Mouse (Mus musculus) brain, adult 10 weeks (tissue): ENCODE measurements around the gene Tmem143. TPM values are rescaled to one million over a fixed set of nuclear protein-coding genes. Genes with fewer than 3 reads are reported as not detected.

Source experiments
- polyA plus RNA-seq: library from polyadenylated mRNA; stranded (reverse); fragments of 350-450 nt; fragmentation: Illumina TruSeq; extraction: RNeasy Lipid Tissue Mini Kit (QIAGEN cat#74804); gene quantifications from one replicate; pipeline ENCODE4 v1.2.3, GENCODE M21; 2015; ENCODE audit warnings: low read depth, low replicate concordance

The Tmem143 gene
- 23.1 TPM for polyA plus RNA-seq

DNA sequence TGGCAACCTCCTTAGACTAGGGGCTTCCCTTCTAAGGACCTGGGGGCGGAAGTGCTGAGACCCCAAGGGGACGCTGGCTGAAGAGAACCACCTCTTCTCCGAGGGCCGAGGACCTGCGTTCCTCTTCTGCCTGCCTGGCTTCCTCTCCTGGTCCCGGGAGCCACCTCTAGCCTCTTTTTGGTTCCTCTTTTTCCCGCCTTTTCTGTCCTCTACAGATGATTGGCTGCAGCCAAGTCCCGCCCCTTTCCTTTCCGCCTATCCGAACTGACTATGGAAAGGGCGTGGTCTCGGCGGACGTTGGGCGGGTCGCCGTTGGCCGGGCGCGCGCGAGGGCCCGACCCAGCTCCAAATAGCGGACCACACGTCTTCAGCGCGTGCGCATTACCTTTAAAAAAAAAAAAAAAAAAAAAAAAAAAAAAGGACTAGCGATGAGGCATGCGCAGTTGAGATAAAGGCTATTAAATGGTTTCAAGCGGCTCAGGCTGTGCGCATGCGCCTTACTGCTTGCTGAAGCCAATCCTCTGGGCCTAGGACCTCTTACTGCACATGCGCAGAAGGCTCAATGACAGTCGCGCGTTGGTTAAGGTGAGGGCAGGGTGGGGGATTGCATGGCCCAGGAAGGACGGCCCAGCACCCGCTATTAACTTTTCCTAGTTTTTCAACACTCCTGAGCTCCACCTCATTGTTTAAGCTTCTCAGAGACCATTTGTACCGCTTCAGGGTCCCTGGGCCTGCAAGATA lies at the start of gene Tmem143, which contains the start of gene Syngr4:
Gene Tmem143 (plus strand): TSS at position 425 of the 741 bp plus-strand sequence.
Gene Syngr4 (minus strand): TSS at position 198 of the 741 bp plus-strand sequence.

GRCm38 (mm10) chr7:45872624-45873023 lies 24.1 kb upstream of the Tmem143 start, which contains the start of gene Kdelr1:
Gene Kdelr1 (plus strand): TSS chr7:45872772.

DNA sequence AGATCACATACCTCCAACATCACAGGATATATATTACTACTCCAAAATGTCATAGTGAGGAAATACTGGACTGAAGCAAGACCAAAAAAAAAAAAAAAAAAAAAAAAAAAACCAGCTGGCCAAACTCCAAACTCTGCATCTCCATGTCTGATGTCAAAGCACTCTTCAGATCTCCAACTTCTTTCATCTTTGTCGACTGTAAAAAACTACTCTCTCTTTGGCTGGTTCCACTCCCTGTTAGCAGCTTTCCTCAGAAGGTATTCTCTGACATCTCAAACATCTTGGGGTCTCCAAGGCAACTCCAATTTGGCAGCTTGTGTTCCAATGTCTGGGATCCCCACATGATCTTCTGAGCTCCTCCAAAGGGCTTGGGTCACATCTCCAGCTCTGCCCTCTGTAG lies 18.5 kb upstream of the Tmem143 start, which contains the start of gene Grin2d:
Gene Grin2d (minus strand): TSS at position 101 of the 400 bp plus-strand sequence.

DNA sequence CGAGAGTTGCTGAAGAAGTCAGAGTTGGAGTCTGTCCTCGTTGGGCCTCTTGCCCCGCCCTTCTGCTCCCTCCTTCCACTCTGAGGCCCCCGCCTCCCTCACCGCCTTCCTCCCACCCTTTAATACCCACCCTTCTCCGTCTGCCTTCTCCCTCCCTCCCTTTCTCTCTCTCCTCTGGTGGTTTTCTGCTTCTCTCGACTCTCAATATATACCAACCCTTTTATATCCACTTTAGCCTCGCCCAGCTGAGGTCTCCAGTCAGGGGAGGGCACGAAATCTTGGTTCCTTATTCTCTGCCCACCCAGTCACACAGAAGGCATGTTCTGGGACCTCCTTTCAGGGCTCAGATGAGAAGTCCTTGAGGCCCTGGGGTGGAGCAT lies 24.5 kb downstream of the Tmem143 start, which contains the start of gene Emp3:
Gene Emp3 (minus strand): TSS at position 163 of the 380 bp plus-strand sequence.

DNA sequence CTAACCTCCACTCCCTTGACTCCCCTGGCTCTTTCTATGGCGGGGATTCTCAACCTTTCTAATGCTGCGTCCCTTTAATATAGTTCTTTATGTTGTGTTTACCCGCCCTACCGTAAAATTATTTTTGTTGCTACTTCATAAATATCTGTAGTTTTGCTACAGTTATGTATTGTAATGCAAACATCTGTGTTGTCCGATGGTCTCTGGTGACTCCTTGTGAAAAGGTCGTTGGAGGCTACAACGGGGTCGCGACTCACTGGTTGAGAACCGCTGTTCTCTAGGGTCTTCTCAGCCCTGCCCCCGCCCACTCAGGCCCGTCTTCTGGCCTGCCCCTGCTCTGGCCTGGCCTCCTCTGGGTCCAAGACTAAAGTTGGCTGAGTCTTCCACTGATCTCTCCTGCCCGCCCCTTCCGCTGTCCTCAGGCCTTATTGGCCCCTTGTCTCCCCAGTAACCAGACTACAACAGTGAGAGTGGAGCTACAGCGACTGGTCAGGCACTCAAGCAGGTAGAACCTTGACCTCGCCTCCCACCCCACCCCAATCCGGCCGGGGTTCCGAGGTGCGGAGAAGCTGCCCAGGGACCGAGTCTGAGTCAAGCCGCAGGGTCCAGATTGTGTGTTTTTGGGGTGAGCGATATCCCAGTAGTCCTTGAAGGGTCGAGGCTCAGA lies 27.2 kb downstream of the Tmem143 start, which contains the start of gene Ccdc114:
Gene Ccdc114 (plus strand): TSS at position 311 of the 667 bp plus-strand sequence.

Other genes with a start within 250 kb of the Tmem143 start
- 0.31 TPM for gene Fut2, start 230.5 kb upstream of the Tmem143 start, polyA plus RNA-seq
- gene Ntn5, start 212.9 kb upstream of the Tmem143 start, polyA plus RNA-seq: 5.4 TPM
- gene Sec1, start 202.5 kb upstream of the Tmem143 start, polyA plus RNA-seq: 1.1 TPM
- gene Car11, start 197.1 kb upstream of the Tmem143 start, polyA plus RNA-seq: 234 TPM
- gene Dbp, start 191.9 kb upstream of the Tmem143 start, polyA plus RNA-seq: 80.7 TPM
- 458 TPM for gene Rpl18, start 181.5 kb upstream of the Tmem143 start, polyA plus RNA-seq
- gene Sphk2, start 178.9 kb upstream of the Tmem143 start, polyA plus RNA-seq: 18.2 TPM
- gene Fam83e, start 175.7 kb upstream of the Tmem143 start, polyA plus RNA-seq: not detected
- not detected for gene Spaca4, start 171.1 kb upstream of the Tmem143 start, polyA plus RNA-seq
- 101 TPM for gene Lmtk3, start 113.2 kb upstream of the Tmem143 start, polyA plus RNA-seq
- gene Sult2b1, start 112.3 kb upstream of the Tmem143 start, polyA plus RNA-seq: 17.1 TPM
- 173 TPM for gene Cyth2, start 82.4 kb upstream of the Tmem143 start, polyA plus RNA-seq
- gene Kcnj14, start 72.2 kb upstream of the Tmem143 start, polyA plus RNA-seq: 2.9 TPM
- 15.6 TPM for gene Grwd1, start 66.0 kb upstream of the Tmem143 start, polyA plus RNA-seq
- gene Kdelr1, start 24.2 kb upstream of the Tmem143 start, polyA plus RNA-seq: 88.2 TPM
- gene Grin2d, start 18.6 kb upstream of the Tmem143 start, polyA plus RNA-seq: 7.3 TPM
- not detected for gene Syngr4, start 227 bp upstream of the Tmem143 start, polyA plus RNA-seq
- gene Emp3, start 24.5 kb downstream of the Tmem143 start, polyA plus RNA-seq: 3.6 TPM
- 2.9 TPM for gene Ccdc114, start 27.1 kb downstream of the Tmem143 start, polyA plus RNA-seq
- gene Abcc6, start 133.4 kb downstream of the Tmem143 start, polyA plus RNA-seq: 1.2 TPM
- 68.6 TPM for gene Nomo1, start 136.8 kb downstream of the Tmem143 start, polyA plus RNA-seq
- 34.7 TPM for gene Kcnj11, start 203.8 kb downstream of the Tmem143 start, polyA plus RNA-seq